ENCODE assay signal across 8 mouse cellular contexts in genomic region chr9:120869432-120870081, GRCm38 (mm10). TPM values are rescaled to one million over a fixed set of nuclear protein-coding genes. Genes with fewer than 3 reads are reported as not detected.
DNase-seq lines count a peak whose midpoint lies in the region; ATAC-seq lines count a peak whose summit lies in the region.

No protein-coding gene starts in this region.

- H3K9ac ChIP-seq in hindbrain, embryonic 15.5 days, result no peak overlapping the region

- H3K27ac ChIP-seq in forebrain, embryonic 10.5 days, result peak overlapping the region; percentile 51; the same call in 1 of the 2 replicates
- peak overlapping the region; percentile 68 for H3K27ac ChIP-seq in hindbrain, embryonic 15.5 days (replicated peaks)

- peaks cover 27% of the 10 kb centered on the region for H3K4me1 ChIP-seq in forebrain, embryonic 10.5 days
- peaks cover 43% of the 10 kb centered on the region for H3K4me1 ChIP-seq in hindbrain, embryonic 15.5 days (replicated peaks)

- peak overlapping the region; percentile 37 for H3K4me2 ChIP-seq in hindbrain, embryonic 15.5 days

- WGBS in forebrain, embryonic 10.5 days, result 73% methylated on average over 19 of the region's 19 CpGs
- 21% methylated on average over 19 of the region's 19 CpGs for WGBS in hindbrain, embryonic 15.5 days

- no peaks in the 10 kb centered on the region for H3K9me3 ChIP-seq in forebrain, embryonic 10.5 days
- no peaks in the 10 kb centered on the region for H3K9me3 ChIP-seq in hindbrain, embryonic 15.5 days

- no peaks in the 10 kb centered on the region for H3K27me3 ChIP-seq in forebrain, embryonic 10.5 days (ENCODE audit: poor library complexity, severe bottlenecking)
- no peaks in the 10 kb centered on the region for H3K27me3 ChIP-seq in hindbrain, embryonic 15.5 days

- intact Hi-C loops in gastrocnemius, postnatal 36 days (cut with DNase I), result no loop called here

- no peak overlapping the region for H3K4me3 ChIP-seq in forebrain, embryonic 10.5 days
- H3K4me3 ChIP-seq in hindbrain, embryonic 15.5 days, result no peak overlapping the region

- ATAC-seq in hindbrain, embryonic 15.5 days (ENCODE audit: low FRiP score, low read depth), result peak; percentile 58

- peak; percentile 12 for DNase-seq in gastrocnemius, postnatal 25 days
- DNase-seq in gastrocnemius, postnatal 36 days, result no peak
- DNase-seq in forebrain, embryonic 10.5 days (ENCODE audit: extremely low spot score, low spot score), result no peak
- peak; percentile 63 to 66 for DNase-seq in layer of hippocampus, postnatal 36 days
- peak; percentile 65 to 72 for DNase-seq in right cerebral cortex, adult 2 months (ENCODE audit: low spot score in 2 of 2)
- no peak for DNase-seq in ovary, adult 18-20 months (ENCODE audit: low spot score)
- no peak for DNase-seq in thymus, postnatal 36 days

- no peaks in the 10 kb centered on the region for H3K36me3 ChIP-seq in forebrain, embryonic 10.5 days (replicated peaks)
- H3K36me3 ChIP-seq in hindbrain, embryonic 15.5 days, result no peaks in the 10 kb centered on the region

RNA-seq across cellular contexts. Expression of gene Ctnnb1, which starts 59.5 kb away (rescaled TPM):
- 100 to 1,000 TPM; 215 to 220 TPM for total RNA-seq in gastrocnemius, postnatal 25 days (2021)
- total RNA-seq in gastrocnemius, postnatal 36 days (2021), result 100 to 1,000 TPM; 193 to 194 TPM
- polyA plus RNA-seq in forebrain, embryonic 10.5 days (2016; fragmentation: Nextera tagmentation; extraction: Ambion mirVana), result 647 and 664 TPM in 2 replicates
- polyA plus RNA-seq in hindbrain, embryonic 15.5 days (2015; fragmentation: Nextera tagmentation; extraction: Ambion mirVana), result 367 and 394 TPM in 2 replicates
- 100 to 1,000 TPM; 576 to 592 TPM for total RNA-seq in layer of hippocampus, postnatal 36 days (2021)

Comparison
In these comparisons a context has a peak if more than half of its experiments do, and no peak if none do; other contexts are left out.
1. DNase-seq: peak in gastrocnemius, postnatal 25 days (single experiment), layer of hippocampus, postnatal 36 days (2 of 2) and right cerebral cortex, adult 2 months (2 of 2); none in gastrocnemius, postnatal 36 days (0 of 2), forebrain, embryonic 10.5 days (single experiment), ovary, adult 18-20 months (single experiment) and thymus, postnatal 36 days (0 of 2).